Mouse (Mus musculus): Measurements from ENCODE around the gene Cnn3. TPM values are rescaled to one million over a fixed set of nuclear protein-coding genes. Genes with fewer than 3 reads are reported as not detected.
A peak's percentile ranks its signal among the peaks of the same experiment; 100 is the strongest.

Gene Cnn3
- 100 to 1,000 TPM; 194 to 214 TPM for total RNA-seq (2021)
- long read RNA-seq, experiment 1, transcript Cnn3-201 (7 exons, 2,049 nt) = major isoform, 269 of 287 reads
- long read RNA-seq, experiment 1, partial matches to known transcripts = 5 of 287 reads
- long read RNA-seq, experiment 1, other reads (novel, unspliced or antisense) = 8 of 287 reads
- long read RNA-seq, experiment 2, transcript Cnn3-201 (7 exons, 2,049 nt) = major isoform, 242 of 259 reads
- long read RNA-seq, experiment 2, partial matches to known transcripts = 5 of 259 reads
- long read RNA-seq, experiment 2, other reads (novel, unspliced or antisense) = 8 of 259 reads

DNA sequence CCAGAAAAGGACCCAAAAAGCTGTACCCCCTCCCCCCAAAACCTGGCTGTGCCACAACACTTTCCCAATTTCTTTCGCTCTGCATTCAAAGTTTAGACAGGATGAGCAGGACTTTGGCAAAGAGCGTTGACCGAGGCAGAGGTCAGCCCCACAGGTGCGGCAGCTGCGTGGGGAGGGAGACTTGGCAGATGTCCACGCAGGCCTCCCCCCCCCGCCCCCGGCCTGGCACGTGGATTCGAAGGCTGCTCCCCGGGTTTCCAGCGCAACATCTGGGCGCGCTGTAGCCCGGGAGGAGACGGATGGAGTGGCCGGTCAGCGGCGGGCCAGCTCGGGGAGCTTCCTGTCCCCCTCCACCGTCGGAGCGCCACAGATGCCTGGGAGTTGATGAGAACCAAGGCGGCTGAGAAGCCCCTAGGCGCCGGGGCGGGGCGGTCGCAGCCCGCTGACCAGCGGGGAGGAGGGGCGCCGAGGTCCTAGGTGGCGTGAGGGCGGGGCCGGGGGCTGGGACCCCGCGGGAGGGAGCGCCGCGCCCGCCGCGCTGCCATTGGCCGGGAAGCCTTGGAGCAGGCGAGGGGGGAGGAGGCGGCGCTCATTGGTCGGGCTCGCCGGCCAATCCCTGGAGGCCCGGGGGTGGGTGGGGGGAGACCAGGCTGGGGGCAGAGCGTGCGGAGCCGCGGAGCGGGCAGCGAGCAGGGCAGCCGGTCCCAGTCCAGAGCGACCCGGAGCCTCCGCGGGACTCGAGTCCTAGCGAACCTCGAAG lies at the start of gene Cnn3:
Gene Cnn3, plus strand, starts transcription at position 637 of the 760 bp plus-strand sequence.
- DNase-seq (ENCODE audit: low spot score in 2 of 2) = peak; percentile 92 to 95

DNA sequence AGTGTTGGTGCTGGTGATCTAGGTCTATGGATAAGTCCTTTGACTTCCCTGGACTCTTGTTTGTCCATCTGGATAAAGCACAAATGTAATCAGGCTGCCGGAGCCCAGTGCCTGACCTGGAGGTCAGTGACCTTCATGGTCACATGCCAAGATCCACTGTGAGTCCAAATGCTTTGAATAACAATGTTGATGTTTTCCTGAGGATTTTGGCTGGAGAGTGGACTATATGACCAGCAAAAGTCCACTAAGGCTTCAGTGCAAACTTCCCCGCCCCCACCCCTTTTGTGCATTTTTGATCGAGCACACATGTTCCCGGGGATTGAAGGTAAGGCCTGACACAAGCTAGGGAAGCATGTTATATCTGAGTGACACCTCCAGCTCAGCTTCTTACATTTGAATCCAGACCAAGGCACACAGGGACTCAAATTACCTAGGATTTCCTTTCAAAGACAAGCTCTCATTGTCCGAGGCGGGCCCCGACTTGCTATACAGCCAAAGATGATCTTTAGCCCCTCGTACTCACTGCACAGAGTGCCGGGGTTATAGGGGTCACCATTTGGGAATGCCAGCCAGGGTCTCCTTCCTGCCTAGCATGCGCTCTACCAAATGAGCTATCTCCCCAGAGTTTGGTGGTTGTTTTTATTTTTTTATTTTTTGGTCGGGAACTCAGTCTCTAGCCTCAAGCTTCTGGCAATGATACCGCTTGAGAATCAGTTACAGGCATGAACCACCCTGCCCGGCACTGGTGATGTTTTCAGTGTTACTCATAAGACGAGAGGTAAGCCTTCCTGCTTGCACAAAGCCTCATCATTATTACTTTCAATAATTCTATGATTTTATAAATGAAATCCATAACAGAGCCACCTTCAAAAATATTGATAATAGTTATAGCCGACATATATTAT lies 47.3 kb upstream of the Cnn3 start:
- no peak for DNase-seq (ENCODE audit: low spot score in 2 of 2)

DNA sequence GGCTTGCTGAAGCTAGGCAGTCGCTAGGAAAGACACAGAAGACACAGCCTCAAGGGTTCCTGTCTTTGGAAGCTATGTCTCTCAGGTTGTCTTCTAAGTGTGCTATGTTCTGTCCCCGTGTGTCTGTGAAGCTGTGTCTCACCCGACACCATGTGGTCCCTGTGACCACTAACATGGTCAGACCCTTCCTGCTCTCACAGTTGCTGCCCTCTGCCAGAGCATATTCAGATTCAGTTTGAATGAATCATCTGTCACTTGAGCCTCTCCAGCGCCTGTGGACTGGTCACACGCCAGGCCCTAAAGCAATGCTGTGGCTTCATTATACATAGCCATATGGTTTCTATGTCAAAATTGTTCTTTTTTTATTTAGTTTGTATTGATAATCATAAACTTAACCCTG lies 46.6 kb upstream of the Cnn3 start:
- DNase-seq (ENCODE audit: low spot score in 2 of 2) = no peak

DNA sequence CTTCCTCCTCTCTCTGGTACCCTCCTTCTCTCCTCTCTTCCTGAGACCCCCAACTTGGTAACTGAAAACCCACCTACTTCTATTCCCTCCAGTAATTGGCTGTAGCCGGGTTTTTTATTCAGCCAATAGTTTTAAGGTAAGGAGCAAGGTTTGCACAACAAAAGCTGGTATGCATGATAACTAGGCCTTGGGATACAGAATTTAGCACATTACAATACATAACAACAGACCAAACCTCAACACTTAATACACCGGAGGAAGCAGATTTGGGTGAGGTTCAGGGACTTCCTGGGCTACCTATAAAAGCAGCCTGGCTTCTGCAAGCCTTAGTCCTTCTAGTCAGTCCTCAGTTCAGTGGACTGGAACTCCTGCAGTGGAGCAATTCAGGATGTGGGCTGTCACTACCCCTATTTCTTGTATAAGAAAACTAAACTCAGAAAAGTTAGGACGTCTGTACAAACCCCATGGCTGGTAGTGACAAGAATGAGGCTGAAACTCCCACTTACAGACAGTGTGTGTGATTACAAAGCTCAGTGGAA lies 38.8 kb upstream of the Cnn3 start:
- no peak for DNase-seq (ENCODE audit: low spot score in 2 of 2)

DNA sequence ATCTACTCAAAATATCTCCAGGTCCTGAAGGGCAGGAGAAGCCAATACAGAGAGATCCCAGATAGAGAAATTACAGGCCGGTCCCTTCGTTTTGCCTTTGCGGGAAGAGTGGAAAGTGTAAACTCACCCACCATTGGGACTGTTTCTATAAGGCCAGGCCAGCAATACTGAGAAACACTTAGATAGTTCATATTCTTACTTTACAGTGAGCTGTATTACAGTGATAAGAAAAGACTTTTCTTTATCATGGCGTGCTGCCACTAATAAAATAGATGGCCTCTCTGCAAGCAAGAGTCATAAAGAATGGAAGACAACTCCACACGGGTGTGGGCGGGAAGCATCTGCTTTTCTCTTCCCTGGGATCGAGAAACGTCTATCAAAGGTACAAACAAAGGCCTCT lies 36.9 kb upstream of the Cnn3 start:
- DNase-seq (ENCODE audit: low spot score in 2 of 2) = no peak

DNA sequence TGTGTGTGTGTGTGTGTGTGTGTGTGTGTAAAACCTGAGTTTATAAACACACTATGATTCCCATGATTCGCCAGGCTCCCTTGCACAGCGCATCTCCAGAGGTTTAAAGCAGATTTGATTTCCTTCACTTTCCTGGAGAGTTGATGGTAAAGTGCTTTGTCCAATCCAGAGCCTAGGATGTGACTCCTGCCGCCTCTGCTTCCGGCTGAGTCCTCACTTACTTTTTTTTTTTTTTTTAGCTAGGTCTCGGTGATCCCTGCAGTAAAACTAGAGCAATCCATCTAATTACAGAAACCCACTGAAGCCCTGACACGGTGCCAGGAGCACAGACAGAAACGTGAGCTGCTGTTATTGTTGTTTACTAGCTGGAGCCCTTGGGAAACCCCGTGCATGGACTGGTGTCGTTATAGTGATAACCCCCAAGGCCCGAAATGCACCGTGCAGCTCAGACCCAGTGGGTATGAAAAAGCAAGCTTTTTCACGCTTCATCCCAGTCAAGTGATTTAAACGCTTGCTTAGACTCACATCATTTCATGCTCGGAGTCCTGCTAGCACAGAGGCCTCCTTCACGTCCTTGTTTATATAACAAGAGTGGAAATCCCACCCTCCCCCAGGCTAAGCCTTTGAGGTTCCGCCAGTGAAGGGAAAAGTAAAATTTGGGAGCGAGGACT lies 36.3 kb upstream of the Cnn3 start:
- peak in 1 of 2 experiments; percentile 30 for DNase-seq (ENCODE audit: low spot score in 2 of 2)

DNA sequence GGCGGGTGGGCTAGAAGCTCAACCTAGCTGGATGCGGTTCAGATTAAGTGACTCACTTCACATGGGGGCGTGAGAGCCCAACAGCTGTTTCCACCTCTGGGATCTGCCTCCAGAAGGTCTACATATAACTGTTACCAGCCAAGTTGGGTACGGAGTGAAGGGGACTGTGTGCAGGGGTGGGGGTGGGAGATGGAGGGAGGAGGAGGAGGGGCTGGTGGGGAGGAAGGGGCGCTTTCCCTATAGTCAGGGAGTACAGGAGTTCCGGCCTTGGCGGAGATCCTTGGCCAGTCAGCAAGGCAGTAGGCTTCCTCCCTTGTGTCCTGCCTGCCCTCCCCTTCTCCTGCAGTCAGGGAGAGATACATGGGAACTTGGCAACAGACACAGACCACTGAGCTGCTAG lies 35.6 kb upstream of the Cnn3 start:
- DNase-seq (ENCODE audit: low spot score in 2 of 2) = no peak

DNA sequence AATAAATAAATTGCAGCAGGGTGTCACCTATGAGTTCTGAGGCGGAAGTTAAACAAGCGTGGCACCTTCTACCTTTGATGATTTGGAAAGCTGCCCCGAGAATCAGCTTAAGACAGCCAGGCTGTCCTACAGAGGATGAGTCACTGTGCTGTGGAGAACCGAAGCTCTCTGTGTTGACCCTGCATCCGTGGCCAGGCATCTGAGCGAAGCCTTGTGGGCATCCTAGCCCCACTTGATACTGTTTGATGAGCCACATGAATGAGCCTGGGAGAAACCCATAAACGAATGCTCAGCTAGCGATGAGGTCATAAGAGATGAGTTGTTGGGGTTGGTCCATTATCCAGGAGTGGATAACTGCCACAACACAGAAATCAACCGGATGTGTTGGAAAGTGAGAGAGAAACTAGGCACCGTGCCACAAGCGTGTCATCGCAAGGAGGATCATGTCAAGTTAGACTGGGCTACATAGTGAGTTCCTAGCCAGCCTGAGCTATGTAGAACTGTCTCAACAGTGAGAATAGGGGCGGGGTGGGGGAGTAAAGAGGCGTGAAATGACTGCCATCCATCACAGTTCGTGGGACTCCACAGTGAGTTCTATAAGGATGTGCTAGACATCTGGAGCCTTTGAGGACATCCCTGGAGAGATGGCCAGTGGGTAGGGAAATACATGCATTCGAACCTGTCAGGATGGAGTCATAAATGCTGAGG lies 30.6 kb upstream of the Cnn3 start:
- DNase-seq (ENCODE audit: low spot score in 2 of 2) = no peak

DNA sequence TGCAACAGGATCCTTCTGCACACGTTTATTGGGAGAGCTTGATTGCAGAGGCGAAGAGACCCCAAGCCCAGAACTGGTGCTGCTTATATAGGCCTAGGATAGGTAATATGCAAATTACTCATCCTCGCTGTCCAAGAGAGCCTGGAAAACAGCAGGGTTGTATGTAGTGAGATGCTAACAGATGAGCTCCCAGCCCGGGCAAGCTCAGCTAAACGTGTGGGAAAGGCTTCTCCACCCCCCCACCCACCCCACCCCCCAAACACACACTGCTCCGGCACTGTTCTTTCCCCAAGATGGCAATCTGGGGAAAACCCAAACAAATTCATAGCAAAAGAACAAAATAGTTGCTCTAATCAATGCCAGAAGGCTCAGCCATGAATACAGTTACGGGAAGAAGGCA lies 29.7 kb upstream of the Cnn3 start:
- no peak for DNase-seq (ENCODE audit: low spot score in 2 of 2)

DNA sequence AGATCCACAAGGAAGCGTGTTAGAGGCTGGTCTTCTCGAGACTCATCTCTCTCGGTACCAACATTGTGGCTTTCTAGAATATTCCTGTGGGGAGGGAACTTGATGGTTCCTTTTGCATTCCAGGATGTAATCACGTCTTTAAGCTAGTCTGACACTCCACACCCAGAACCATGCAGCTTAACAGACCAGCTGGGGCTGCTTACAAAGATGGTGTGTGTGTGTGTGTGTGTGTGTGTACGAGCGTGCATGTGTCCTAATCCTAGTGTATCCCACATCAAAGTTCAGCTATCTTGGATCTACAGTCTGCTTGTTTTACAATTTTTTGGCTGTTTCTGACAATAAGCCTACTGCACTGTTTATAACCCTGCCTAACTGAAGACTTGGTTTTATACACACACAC lies 29.3 kb upstream of the Cnn3 start:
- DNase-seq (ENCODE audit: low spot score in 2 of 2) = no peak

DNA sequence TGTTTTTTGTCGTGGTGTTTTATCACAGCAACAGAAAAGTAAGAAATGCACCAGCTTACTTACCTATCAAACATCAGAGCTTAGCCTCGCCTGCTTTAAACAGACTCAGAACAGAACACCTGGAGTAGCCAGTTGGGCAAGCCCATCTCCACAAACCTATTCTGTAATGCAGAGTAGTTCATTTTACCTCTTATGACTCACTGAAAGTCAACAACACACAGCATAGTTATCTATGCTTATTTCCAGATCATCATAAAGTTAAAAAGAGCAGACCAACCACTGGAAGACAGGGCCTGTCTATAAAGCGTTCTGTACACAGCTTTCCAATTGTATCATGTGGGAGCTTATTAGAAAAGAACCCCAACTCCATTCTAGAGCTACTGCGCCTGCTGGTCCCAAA lies 24.9 kb upstream of the Cnn3 start:
- no peak for DNase-seq (ENCODE audit: low spot score in 2 of 2)

DNA sequence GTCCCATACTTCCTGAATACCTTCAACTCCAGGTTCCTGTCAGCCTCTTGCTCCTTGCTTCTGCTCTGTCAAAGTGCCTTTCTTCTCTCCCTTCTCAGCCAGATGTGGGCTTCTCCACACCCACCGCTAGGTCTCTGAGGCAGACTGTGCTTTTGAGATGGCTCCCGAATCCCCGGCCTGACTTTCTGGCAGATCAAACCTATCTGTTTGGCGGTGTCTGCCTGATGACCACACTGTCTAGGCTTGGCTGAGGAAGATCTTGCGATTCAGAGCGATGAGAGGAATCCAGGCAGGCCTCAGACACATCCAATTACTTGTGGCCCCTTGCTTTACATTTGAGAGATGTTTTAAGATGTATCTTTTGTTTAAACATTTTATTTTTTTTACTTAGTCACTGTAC lies 24.2 kb upstream of the Cnn3 start:
- no peak for DNase-seq (ENCODE audit: low spot score in 2 of 2)

DNA sequence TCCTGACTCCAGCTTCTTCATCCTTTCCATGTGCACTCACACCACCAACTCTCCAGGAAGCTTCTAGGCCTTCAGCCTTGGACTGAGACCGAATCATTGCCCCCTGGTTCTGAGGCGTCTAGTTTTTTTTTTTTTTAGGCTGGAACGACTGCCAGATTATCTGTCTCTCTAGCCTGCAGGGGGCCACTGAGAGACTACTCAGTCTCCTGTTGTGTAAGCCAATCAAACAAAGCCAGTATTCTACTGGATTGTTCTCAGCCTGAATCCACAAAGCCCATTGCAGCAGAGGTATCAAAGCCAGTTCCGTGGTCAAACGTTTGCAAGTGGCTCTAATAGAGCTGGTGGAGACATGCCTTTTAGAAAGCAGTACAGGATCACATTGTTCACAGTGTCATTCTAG lies 22.8 kb upstream of the Cnn3 start:
- no peak for DNase-seq (ENCODE audit: low spot score in 2 of 2)

DNA sequence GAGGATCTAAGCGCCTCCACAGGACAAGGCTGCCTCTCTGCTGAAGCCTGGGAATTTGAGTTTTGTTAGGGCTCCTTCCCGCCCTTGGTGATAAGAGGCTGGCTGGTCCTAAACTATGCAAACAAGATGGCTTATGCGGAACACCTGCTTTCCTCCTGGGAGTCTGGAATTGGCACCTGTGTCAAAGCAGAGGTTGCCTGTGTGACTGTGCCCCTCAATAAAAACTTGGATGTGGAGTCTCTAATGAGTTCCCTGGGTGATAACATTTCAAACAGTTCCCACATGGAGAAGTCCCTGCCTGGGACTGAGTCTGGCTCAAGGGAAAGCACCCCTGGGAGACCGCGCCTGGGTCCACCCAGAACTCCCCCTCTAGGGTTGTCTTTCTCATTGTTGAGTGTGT lies 21.2 kb upstream of the Cnn3 start:
- no peak for DNase-seq (ENCODE audit: low spot score in 2 of 2)

DNA sequence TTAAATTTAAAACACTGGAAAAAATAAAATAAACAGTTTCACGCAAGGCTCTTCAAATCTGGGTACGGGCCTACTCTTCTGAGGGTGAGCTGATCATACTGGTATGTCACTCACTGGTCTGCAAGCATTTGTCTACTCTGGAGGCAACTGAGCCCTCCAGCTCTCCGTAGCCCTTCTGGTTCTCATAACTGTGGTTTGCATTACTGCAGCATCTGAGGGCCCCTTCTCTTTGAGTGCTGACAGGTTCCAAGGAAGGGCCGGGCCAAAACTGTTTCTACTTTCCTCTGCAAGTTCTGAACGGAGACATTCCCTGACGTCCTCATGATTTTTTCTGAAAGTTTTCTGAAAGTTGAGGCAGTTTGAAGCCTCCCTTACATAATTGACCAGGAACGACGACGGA lies 18.9 kb upstream of the Cnn3 start:
- no peak for DNase-seq (ENCODE audit: low spot score in 2 of 2)

DNA sequence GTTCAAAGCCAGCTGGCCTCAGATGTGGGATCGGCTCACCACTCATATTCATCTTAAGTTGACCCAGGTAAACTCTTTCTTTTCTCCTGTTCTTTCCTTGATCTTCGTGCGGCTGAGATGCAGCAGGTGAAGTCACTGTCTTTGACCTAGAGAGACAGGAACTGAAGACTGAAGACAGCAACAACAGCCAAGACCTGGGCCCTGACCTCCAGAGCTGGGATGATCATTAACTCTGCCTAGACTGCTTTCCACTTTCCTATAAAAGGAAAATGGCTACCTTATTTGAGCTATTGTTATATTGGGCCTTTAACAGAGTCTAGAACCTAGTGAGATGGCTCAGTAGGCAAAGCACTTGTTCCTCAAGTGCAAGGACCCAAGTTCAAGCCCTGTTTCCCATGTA lies 17.9 kb upstream of the Cnn3 start:
- no peak for DNase-seq (ENCODE audit: low spot score in 2 of 2)

DNA sequence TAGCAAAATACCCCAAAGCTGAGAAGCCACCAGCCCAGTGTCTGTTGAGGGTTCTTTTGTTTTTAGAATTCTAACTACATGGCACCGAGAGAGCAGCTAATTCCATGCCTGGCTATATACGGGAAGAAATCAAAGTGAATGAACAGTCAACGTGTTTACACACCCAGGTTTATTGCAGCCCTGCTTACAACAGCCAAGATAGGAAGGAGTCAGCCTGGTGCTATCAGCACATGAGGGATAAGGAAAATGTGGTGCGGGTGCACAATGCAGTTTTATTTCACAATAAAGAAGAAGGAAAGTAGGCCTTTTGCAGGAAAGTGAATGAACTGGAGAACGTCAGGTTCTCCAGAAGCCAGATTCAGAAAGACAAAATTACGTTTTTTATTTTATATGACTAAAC lies 14.8 kb upstream of the Cnn3 start:
- DNase-seq (ENCODE audit: low spot score in 2 of 2) = no peak

DNA sequence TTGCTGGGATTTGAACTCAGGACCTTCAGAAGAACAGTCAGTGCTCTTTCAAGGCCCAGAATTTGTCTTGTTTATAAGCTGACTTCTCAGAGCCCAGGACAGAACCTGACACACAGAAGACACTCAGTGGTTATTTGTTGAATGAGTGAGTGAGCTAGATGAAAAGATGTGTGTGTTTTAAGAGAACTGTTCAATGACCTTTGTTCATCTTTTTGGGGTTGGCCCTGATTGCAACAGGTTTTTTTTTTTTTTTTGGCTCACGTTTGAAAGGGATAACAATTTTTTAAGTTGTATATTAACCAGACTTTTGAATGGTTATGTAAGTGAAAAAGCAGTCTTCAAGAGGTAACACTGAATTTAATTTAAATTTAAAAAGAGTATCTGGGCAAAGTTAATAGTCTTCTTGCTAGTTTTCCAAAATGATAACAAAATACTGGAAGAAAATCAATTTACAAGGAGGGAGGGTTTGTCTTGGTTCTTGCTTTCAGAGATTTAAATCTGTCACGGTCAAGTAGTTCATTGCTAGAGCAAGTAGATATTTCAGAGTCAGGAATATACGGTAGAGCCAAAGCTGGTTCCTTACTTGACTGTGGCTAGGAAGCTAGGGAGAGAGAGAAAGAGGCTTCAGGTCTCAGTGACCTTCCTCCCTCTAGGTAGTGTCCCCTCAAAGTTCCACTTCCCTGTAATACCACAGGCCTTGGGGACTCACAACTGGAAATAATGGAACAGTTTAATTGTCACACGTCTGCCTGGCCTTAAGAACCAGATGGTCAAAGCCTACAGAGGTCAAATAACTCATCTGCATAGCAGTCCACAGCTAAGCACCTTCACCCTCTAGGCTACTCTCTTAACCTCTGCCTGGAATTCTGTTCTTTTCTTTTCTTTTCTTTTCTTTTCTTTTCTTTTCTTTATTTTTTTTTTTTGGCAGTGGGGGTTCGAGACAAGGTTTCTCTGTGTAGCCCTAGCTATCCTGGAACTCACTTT lies 9.8 kb upstream of the Cnn3 start:
- no peak for DNase-seq (ENCODE audit: low spot score in 2 of 2)
